Mouse (Mus musculus) gonadal fat pad, adult 2 months (tissue): ENCODE data around the gene Rara. TPM values are rescaled to one million over a fixed set of nuclear protein-coding genes. Genes with fewer than 3 reads are reported as not detected.

Experiments used
- DNase-seq: peaks from one replicate; pipeline ENCODE4 v3.0.0-alpha.2; 2012; ENCODE audit warnings: low read depth
- polyA plus RNA-seq: library from polyadenylated mRNA; depleted of rRNA; stranded (reverse); fragments of >200 nt; gene quantifications from 2 replicates; pipeline ENCODE4 v1.2.3, GENCODE M21; 2012

Rara gene
- polyA plus RNA-seq, 1 experiment = 17.0 TPM

- DNase-seq = no peak
Observed at GRCm38 (mm10) chr11:98952111-98952510, 24.5 kb downstream of the Rara start.

DNA sequence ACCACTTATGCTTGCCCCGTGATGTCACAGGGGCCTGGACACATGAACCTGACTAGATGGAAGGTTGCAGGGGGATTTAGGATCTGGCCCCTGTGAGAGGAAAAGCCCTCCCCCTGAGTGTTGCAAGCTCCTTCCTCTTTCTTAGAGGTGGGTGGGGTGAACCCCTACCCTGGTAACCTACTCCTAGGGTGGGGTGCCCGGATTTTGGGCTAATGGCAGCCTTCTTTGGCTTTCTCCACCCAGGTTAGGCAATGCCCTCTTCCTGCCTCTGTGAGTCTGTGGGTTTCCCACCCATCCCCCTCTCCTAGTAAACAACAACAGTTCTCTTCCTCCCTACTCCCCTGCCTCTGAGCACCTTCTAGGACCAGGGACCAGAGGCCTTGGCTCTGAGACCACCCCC lies 25.1 kb downstream of the Rara start:
- DNase-seq = no peak

GRCm38 (mm10) chr11:98953361-98953760 lies 25.7 kb downstream of the Rara start:
- DNase-seq = no peak

GRCm38 (mm10) chr11:98953835-98954320 lies 26.3 kb downstream of the Rara start:
- DNase-seq = no peak

DNA sequence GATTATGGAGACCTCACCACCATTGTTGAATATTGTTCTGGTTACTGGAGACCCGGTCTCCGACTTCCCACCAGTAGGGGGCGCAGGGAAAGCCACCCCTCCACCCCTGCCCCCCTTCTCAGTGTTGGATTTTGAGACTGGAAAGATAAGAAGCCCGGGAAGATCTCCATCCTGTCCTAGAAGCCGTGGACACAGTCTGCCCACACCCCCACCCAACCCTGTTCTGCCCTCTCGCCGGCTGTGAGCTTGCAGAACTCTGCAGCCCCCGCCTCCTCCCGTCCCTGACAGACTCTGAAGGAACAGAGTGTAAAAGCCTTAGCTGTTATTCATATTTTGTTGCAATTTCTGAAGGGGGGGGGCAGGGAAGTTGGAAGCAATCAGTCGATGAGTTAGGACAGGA lies 26.8 kb downstream of the Rara start:
- no peak for DNase-seq

GRCm38 (mm10) chr11:98954801-98955706 lies 27.4 kb downstream of the Rara start:
- no peak for DNase-seq

DNA sequence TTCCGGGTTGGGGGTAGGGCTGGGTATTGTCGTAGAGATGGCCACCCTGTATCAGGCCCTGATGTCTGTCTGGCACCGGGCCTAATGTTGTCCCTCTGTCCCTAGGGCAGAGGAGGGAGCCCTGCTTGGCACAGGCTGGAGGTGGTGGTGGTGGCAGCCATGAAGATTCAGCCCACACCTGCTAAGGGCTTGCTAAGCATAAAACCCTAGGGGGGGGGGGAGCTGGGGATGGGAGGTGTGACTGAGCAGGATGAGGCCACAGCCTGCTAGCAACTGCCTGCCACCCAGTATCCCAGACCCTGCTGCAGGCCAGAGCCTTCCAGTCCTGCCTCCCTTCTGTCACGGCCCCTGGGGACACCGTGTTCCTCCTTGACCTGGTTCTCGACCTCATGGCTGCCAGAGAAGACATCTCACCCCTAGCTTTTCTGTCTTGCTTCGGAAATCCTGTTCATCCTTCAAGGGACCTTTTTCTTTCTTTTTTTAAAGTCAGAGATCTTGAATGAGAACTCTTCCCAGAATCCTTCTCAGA lies 28.2 kb downstream of the Rara start:
- no peak for DNase-seq

DNA sequence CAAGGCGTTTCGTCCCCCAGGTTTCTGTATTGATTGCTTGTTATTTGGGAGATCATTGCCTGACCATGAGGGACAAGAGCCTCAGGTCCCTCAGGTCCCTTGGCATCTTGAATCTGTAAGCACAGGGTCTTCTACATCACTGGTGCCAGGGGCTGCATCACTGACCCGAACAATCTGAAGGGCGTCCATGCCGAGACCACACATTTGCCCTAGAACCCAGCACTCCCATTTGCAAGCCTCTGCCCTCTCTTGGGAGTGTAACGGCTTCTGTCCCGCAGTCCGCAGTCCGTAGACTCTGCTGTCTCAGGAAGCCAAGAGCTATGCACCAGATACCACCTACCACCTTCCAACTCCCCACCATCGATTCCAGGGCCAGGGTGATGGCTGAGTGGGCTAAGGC lies 28.7 kb downstream of the Rara start:
- no peak for DNase-seq

GRCm38 (mm10) chr11:98959437-98960312 lies 32.1 kb downstream of the Rara start:
- DNase-seq = no peak

GRCm38 (mm10) chr11:98960313-98960906 lies 32.8 kb downstream of the Rara start:
- no peak for DNase-seq

- DNase-seq = no peak
Observed at GRCm38 (mm10) chr11:98961051-98961592, 33.5 kb downstream of the Rara start.

DNA sequence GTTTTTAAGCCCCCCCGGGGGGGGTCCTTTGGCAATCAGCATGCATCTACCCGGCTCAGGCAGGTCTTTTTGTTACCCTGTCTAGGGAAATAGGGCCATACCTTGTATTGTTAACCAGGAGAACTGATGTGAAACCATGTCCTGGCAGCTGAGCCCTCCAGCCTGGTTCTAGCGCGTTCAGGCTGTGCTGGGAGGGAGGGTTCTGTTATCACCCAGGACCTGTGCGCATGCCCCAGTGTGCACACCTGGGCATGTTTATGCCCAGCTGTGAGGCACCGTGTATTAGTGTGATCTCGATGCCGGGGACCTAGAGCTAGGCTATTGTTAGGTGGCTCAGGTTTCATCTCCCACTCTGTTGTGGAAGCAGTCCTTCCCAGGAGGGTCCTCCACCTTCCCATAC lies 34.1 kb downstream of the Rara start:
- no peak for DNase-seq

GRCm38 (mm10) chr11:98962421-98963095 lies 34.9 kb downstream of the Rara start:
- no peak for DNase-seq

DNA sequence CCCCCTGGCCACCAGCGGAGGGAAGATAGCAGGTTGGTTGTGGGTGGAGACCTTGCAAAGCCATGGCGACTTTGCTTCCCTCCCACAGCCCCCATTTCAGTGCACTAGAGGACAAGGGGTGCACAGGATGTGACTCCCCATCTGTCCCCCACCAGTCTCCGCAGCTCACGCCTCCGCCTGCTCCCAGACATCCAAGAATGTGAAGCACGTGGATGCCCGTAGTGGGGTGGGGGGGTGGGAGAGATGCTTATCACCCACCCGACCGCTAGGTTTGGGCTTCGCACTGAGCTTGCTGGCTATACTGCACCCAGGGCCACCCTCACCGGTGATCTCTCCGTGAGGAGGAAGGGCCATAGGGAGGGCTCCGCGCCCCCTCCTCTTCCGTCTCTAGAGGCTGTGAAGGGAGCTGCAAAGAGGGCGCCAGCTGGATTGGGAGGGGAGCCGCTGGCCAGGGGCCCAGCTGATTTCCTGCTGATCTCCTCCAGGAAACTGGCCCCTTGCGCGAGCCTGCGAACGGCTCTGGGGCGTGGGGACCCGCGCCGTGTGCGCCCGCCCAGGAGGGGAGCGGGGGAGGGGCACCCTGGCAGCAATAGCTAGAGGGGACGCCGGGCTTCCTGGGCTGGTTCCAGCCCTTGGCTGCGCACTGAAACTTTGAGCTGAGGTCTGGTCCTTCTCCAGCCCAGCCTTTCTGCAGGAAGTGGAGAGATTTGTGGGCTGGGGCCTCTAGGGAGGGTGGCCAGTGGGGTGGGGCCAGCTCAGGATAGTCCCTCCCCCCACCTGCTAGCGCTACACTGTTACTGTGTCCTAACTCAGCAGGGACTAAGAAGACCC lies 35.8 kb downstream of the Rara start:
- no peak for DNase-seq

DNA sequence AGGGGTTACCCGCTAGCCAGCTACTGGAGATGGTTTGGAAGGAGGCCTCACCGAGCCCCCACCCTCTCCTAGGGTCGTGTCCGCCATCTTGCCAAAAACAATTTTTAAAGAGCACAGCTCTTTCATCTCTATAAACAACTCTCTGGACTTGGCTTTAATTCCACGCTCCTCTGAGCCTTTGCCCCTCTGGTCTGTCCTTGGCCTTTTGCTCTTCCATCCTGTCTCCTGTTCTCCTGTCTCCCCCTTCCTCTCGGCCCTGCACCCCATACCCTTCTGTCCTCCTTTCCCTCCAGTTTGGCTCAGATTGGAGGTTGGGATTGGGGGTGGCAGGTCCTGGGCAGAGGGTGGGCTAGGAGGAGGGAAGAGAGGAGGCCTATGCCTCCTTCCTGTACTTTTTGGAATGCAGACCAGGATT lies 36.6 kb downstream of the Rara start:
- DNase-seq = no peak

DNA sequence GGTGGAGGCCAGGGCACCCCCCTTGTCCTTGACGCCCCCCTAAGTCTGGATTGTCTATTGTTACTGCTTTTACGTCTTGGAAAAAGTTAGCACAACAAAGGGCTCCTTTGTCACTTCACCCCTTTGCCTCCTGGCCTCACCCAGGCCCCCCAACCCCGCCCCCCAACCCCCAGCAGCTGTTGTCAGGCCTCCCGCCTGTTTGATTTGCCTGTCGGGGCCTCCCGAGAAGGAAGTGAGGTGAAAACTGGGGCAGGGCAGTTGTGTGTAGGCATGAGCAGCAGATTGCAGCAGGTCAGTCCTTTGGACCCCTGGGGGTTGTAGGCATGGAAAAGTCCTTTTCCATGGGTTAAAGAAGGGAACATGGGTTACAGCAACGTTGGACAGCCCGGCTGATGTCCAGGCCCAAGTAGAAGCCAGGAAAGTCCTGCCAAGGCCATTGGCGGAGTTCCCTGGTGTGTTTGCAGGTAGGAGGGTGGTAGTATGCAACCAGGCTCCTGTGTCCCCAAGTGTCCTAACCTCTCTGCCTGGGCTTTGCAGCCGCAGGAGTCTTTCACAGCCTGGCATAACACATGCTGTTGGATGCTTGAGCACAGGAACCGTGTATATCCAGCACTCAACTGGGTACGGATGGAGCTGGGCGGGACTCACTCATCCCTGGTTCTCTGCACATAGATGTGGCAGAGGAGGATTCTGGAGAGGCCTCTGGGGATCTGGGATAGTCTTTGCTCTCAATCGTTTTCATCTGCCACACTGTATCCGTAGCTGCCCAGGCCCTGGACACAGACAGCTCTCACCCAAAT lies 37.2 kb downstream of the Rara start:
- no peak for DNase-seq

DNA sequence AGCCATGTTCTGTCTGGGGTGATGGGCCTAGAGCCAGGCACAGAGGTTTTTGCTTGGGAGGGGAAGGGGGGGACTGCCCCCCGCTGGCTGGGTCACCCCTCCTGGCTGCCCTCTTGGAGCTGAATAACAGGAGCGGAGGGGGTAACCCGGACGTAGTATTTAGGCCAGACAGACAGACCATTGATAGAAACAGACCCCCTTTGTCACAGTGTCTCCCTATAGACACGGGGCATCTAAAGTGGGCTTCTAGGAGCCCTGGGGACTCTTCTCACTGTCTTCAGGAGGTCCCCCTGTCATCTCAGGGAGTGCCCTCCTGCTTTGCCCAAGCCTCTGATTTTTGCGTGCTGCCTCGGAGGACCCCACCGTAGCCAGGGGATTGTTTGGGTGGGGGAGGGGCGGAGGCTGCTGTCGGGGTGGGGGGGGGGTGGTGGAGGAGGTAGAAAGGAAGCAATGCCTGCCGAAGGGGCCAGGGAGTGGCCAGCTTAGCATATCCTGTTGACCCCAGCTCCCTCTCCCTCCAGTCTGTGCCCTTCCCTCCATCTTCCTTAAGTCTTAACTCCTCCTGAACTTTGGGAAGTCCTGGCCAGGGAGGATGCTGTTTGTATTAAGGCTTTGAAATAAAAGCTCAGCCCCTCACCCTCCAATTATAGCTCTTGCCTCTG lies 37.9 kb downstream of the Rara start:
- DNase-seq = no peak

- DNase-seq = no peak
Observed at GRCm38 (mm10) chr11:98966499-98967141, 39.0 kb downstream of the Rara start.
